Mouse (Mus musculus) R1 (cell line): ENCODE data around the gene Zbtb48.

Experiments used
- DNase-seq: peaks from one replicate; pipeline ENCODE4 v3.0.0-alpha.2; 2018; ENCODE audit warnings: low read depth, low spot score

The Zbtb48 gene

DNA sequence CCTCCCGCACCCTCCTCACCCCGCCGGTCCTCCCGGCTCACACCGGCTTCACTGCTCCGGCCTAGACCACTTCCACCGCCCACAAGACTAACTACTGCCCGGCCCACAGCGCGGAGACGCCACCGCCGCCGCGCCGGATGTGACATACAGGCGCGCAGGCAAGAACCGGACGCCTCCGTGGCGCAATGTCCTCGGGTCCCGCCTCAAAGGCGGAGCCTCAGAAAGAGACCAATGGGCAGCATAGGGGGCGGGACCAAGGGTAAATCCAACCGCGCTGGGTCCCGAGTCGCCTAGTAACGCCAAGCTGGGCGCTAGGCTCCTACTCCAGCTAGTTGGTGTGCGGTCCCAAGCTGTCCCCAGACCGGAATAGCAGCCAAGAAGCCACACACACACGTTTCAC, at the start of gene Zbtb48:
TSS of gene Zbtb48 (minus strand) at position 148 of the 400 bp plus-strand sequence.
- peak; percentile 97 for DNase-seq

DNA sequence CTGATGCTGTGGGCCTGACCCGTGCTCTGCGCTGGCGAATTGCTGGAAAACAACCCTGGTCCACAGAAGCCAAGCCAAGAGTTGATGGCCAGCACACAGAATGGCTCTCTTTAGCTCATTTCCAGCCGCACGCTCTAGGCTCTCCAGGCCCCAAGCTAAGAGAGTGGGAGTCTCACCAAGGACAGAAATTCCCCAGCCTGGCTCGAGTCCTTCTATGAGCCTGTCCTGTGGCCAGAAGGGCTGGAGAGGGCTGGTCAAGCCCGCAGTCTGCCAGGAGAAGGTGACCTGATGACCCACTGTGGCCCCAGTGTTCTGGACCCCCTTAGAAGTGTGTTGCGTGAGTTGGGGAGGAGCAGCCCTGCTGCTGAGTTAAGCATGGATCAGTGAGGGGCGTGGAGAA, 49.7 kb upstream of the Zbtb48 start:
- DNase-seq: no peak

DNA sequence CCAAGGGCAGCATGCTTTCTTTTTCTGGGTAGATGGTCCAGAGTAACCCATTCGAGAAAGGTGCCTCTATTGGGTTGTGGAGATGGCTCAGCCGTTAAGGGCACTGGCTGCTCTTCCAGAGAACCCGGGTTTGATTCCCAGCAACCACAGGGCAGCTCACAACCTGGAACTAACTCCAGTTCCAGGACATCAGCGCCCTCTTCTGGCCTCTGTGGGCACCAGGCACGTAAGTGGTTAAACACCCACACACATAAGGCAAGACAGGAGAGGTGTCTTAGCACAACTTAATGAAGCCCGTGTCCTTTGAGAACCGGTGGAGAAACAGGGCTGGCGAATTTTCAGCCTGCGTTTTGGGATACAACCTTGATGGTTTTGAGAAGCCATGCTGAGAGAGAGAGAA, 47.1 kb upstream of the Zbtb48 start:
- peak; percentile 66 for DNase-seq

DNA sequence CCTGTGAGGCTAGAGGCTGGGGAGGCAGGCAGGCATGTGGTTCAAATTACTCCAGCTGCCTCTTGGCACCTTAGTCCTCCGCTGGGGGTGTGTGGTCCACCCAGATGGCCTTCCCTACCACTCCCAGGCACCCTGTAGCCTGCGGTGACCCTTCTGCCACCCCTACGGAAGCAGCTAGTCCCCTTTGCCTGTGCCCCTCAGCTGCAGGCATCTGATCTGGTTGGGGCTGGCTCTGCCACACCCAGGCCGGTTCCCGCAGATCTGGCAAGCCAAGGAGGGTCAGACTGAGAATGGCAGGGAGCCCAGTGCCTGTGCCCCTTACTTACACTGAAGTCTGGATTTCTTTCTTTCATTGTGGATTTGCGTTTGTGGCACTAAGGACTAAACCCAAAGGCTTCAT, 46.2 kb upstream of the Zbtb48 start:
- no peak for DNase-seq

DNA sequence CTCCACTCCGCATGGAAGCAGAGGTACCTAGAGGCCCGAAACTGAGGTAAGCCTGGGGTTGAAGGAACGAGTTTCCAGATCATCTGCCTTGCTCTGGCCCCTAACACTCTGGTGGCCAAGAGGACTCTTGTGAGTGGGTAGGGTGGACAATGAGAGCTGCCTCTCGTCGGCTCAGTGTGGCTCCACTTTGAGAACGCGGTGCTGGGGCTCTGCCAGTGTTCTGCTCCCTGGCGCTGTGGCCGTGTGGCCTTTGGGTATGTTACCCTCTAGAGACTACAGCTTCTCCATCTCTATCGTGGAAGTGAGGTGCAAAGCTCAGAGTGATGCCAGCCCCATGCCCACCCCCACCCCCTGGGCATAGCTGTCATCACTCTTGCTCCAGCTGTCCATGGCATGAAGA, 45.2 kb upstream of the Zbtb48 start:
- DNase-seq: no peak

DNA sequence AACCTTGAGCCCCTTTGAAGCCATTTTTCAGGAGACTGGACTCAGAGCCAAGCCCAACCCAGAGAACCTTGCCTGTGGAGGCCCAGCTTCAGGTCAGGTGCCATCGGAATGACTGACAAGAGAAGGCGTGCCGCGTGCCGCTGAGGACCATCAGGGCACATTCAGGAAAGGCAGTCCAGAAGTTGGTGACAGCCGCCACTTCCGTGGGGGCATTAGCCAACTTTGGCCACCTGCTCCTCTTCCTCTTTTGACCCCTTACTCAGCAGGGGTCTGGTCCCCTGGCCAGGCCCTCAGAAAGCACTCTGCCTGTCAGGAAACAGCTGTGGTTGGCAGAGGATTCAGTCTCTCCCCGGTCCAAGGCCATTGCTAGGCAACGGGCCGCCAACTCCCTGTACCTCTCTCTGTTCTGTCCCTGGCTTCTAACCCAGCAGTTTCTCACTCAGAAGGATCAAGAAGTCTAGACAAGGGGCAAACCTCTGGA, 44.7 kb upstream of the Zbtb48 start, which contains the start of gene Plekhg5:
TSS of gene Plekhg5 (plus strand) at position 378 of the 481 bp plus-strand sequence.
- peak; percentile 69 for DNase-seq

DNA sequence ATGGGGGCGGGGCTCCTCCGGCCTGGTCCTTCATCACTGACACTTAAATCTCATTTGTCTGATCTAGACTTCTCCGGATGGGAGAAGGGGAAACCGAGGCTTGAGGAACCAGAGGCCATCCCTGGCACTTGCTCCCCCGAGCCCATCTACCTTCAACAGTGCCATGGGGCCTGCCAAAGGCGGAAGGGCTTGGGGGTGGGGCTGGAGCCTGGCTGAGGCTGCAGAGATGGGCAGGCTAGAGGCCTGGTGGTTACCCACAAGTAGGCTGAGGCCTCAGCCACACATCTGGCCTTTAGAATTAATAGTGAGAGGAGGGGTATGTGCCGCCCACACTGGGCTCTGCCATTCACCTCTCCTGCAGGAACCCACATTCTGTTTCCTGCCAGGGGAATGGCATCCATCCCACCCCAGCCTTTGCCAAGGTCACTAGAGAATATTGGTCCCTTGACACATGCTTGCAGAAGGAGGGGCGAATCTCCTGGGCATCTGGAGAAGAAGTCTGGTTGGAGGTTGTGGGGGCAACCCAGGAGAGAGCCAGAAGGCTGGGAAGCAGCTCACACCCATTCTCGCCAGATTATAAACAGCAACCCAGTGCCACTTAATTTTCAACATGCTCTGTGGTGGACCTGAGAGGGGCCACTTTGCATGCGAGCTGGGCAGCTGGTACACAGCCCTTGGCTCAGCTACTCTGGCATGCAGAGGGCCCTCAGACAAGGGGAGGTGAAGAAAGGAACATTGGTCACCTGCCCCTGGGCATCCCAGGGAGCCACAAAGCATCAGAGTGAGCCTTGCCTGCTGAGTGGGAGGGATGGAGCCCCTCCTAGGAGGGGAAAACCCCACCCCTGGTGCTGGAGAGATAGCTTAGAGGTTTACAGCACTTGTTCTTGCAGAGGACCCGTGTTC, 43.3 kb upstream of the Zbtb48 start:
- DNase-seq: no peak

DNA sequence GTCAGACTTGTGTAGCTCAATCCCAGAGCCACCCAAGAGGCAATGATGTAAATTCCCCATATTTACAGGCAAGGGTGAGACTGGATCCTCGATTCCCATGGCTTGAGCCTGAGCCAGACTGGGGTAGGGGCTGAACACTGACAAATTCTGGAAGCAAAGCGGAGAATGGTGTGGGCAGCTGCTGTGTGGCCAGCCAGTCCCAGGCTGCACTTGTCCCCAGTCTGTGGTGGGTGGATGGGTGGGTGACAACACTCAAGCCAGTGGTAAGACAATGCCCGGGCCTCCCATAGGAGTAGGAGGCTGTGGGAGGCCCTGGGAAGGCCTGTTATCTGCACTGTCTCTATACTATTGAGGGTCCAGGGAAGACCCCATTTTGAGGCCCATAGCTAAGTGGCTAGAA, 41.8 kb upstream of the Zbtb48 start:
- no peak for DNase-seq

DNA sequence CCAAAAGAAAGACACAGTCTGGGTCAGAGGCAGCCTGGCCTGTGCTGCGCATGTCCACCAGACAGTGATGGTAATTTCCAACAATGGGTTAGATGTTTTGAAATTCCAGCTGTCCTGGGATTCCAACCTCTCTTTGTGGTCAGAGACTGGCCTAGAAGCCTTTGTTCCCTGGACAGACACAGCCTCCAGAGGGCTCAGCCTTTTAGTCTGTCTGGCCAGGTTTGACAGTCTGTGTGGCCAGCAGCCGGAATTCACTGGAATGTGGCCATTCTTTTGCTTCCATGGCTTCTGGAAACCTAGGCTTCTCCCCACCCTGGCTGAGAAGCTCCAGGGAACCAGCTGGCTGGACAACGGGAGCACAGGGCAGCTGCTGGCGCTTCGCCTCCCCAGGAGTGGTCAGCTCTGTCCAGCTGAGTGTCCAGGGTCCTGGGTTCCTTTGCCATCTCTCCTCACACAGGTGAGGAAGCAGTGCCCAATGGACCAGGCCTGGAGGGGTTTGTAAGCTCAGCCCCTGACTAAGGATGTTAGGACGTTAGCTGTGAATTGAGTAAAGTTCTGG, 40.8 kb upstream of the Zbtb48 start:
- no peak for DNase-seq

DNA sequence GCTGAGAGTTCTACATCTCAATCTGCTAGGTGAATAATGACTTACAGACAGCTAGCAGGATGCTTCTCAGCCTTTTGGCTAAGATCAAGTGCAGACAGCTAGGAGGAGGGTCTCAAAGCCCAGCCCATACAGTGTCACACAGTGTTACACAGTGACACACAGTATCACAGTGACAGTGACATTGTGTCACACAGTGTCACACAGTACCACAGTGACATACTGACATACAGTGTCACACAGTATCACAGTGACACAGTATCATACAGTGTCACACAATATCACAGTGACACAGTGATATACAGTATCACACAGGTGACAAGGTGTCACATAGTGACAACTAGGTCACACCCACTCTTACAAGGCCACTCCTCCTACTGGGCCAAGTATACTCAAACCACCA, 39.8 kb upstream of the Zbtb48 start:
- no peak for DNase-seq

DNA sequence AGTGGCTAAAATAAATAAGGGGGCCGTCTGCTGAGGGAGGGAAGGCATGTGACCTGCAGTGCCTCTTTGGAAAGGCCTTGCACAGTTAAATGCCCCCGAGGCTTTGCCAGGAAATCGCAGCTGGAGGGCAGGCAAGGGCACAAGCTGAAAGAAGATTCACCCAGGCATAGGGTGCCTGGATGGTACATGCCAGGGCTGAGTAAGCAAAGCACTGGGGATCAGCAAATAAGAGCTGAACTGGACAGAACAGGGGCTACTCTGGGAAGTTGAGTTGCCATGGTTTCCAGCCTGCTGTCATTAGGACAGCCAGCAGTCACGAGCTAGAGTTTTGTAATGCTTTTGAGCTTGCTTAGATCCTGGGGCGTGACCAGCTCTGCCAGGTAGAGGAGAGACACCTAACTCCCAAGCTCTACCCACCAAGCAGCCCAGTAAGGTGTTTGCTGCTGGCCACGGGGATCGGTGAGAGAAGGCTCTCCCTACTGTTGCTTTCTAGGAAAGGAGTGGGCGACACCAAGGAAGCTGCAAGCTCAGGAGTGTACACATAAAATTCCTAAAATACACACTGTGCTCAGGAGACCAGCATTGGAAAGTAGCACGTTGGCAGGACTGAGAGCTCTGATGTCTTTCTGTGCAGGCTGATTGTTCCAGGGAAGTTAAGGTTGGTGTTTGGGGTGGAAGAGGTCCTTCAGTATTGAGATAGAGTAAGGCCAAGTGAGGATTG, 35.1 kb upstream of the Zbtb48 start:
- DNase-seq: no peak

DNA sequence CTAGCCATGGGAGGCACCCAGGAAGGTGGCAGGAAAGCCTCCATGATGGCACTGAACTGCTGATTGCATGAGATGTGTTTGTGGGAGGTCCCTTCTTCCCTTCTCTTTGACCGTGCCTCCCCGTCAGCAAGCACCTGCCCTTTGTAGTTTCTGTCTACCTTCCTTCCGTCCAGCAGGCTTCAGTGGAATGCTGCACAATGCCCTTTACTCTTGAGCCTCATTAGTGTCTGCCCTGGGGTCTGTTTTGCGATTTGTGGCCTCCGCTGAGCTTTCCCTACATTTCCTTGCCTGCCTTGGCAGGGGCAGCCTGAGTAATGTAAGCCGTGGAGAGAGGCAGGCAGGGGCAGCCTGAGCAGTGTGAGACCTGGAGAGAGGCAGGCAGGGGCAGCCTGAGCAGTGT, 17.1 kb upstream of the Zbtb48 start:
- no peak for DNase-seq

DNA sequence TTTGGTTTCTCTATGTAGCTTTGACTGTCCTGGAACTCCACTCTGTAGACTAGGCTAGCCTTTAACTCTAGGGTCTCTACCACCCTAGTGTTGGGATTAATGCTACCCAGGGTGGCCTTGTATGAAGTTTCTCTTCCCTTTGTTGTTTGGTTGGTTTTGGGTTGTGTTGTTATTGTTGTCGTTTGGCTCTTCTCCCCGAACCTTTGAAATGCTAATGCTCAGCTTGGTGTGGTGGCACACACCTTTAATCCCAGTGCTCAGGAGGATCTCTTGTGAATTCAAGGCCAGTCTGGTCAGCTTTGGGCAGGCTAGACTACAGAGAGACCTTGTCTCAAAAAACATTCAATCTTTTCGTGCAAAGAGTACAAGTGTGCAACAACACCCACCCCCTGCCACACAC, 15.7 kb upstream of the Zbtb48 start:
- peak; percentile 45 for DNase-seq

DNA sequence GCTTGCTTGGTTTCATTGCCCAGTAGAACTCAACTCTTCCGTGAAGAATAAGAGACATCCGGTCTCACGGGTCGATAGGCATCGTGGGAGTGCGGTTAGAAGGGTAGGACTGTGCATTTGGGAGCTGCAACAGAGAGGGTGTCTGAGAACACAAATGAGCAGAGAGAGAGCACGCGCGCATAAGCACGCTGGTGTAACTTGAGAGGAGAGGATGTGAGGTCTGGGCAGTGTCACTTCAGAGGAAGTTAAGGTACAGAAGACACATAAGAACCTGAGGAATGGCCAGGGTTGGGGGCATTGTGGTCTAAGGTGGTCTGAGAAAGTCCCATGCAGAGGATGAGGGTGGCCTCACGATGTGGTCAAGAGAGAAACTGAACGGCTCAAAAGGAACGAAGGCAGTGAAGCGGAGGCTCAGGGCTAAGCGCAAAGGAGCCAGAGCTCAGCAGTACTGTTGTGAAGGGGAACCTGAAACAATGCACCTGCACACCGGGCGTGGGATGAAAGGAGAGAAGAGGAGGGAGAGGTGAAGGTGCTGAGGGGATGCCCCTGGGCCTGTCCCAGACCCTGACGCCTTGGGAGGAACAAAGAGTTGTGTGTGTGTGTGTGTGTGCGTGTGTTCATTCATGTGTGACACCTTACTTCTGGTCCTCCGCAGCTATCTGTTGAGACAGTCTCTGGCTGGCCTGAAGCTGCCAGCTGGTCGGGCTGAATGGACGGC, 14.6 kb upstream of the Zbtb48 start:
- DNase-seq: no peak

DNA sequence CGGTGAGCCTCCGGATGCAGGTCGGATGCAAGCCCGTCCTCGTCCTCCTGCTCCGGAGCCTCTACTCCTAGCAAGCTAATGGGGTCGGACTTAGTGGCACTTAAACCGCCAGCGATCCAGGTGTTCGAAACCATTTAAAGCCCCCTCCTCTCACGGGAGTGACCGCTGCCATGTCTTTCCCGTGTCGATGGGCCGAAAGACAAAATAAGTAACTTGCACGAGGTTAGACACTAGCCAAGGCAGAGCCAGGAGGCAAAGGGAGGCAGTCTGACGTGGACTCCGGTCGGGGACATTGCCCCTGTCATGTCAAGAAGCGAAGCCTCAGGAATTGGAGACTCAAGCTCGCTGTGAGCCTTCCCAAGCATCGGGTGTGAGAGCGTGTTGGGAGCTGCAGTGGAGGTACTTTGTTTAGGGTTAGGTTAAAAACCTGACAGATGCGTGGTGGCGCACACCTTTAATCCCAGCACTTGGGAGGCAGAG, 12.4 kb upstream of the Zbtb48 start:
- no peak for DNase-seq

DNA sequence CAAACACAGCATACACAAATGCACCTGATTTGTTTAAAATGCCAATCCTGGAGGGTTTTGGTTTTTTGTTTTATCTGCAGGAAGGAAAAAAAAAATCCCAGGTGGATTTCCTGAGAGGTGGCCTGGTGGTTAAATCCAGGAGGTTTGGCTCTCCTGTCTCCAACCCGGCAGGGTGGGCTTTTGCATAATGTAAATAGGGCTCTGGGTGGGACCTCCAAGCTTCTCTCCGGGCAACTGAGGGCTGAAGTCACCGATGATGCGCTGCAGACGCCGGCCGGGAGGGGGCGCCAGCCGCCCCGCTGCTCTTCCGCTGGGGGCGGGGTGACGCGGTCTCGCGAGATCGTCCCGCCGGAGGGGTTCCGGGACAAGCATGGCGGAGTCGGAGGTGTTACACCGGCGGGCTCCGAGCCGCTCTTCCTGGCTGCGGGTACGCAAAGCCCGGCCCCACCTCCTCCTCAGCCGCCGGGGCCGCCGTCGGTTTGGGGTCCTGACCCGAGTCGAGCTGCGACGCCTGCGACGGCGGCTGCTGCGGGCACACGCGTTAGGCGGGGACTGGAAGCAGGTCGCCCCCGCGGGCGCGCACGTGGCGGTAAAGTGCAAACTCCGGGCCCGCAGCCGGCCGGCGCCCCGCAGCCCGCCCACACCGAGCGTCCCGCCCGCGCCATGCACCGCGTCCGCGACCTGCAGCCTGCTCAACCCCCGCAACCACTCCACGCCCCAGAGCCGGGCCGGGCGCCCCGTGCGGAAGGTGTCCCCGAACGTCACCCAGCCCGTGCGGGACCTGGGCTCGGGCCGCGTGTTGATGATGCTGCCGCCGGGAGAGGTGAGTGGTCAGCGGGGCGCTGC, 11.7 kb upstream of the Zbtb48 start, which contains the start of gene Nol9:
TSS of gene Nol9 (plus strand) at position 337 of the 846 bp plus-strand sequence.
- DNase-seq: peak; percentile 90

DNA sequence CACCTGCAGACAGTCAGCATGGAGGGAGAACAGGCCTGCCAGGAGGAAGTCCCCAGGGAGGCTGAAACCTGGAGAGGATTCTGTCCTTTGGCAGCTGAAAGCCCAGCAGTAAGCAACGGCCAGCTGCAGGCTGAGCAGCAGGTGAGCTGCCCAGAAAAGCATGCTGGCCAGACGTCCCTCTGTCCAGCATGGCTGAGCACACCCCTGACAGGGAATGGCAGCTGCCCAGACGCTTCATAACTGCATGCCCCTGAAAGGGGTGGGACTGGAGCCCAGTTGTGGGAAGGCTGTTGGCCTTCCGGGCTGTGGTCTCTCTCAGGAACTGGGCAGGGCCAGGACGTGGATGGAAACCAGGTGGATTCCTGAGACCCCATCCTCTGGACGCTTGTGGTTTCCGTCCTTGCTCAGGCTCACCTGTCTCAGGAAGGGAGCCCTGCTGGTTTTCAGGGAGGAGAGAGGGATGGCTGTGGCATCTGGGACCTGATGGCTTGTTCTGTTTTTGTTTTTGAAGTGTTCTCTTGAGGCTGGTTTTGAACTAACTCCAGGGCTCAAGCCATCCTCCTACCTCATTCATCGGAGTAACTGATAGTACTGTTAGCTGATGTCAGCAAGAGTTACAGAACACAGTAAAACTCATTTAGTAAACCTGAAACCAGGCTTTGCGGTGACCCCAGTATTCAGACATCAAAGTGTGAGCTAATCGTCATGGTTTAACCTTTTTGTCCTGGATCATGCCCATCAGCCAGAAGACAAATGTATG, 10.9 kb upstream of the Zbtb48 start, which contains the start of gene Tas1r1:
TSS of gene Tas1r1 (minus strand) at position 344 of the 760 bp plus-strand sequence.
- DNase-seq: no peak

DNA sequence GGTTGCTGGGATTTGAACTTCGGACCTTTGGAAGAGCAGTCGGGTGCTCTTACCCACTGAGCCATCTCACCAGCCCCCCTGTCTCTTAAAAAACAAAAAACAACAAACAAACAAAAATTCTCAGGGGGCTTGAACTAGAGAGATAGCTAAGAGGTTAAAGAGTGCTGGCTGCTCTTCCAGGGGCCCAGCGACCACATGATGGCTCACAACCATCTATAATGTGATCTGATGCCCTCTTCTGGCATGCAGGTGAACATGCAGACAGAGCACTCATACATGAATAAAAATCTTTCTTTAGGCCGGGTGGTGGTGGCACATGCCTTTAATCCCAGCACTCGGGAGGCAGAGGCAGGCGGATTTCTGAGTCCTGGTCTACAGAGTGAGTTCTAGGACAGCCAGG, 9.0 kb upstream of the Zbtb48 start:
- peak; percentile 83 for DNase-seq

DNA sequence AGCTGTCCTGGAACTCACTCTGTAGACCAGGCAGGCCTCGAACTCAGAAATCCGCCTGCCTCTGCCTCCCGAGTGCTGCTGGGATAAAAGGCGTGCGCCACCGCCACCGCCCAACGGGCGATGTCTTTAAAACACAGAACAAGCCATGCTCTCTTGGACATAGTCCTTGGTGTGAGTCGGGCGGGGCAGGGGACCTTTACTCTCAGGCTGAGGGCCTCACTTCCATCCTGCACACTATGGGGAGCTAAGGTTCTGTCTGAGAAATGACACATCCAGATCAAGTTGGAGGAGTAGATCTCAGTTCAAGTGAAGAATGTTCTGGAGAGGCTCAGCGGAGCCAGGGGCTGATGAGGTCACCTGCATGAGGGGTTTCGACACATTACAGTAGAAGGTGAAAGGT, 5.5 kb upstream of the Zbtb48 start:
- DNase-seq: no peak

DNA sequence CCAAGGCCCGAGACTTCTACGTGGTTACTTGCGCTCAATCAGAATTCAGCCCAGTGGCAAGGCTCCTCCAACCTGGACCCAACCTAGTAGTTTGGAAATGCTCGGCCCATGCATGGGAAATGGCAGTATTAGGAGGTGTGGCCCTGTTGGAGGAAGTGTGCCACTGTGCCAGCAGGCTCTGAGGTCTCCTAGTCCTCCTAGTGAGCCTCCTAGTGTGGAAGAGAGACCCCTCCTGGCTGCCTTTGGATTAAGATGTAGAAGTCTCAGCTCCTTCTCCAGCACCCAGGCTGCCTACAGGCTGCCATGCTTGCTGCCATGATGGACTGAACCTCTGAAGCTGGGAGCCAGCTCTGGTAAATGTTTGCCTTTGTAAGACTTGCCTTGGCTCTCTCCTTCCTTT, 2.5 kb upstream of the Zbtb48 start:
- no peak for DNase-seq
